In the genomic region with DNA sequence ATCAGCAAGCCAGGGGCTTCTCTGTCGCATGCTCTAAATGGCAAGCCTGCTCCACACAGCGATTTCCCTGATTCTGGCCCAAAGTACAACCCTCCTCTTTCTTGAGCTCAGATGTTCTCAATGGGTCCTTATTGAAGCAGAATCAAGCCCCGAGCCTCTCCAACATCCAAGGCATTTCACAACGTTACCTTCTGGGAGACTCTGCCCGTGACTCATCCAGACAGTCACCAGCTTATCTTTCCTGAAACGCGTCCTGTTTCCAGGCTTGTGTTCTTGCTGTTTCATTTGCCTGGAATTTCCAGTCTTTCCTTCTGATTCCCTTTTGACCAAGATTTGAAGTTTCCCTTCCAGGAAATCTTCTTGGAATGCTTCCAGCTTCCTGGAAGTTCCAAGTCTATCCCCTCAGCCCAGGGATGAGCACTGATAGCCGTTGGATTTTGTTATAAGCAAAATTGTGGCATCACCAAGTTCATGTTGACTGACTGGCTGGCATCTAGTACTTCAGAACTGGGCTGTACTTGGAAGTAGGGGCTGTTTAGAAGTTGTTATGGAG, we compare ENCODE assay signal across 8 mouse cellular contexts. TPM values are rescaled to one million over a fixed set of nuclear protein-coding genes. Genes with fewer than 3 reads are reported as not detected.
DNase-seq lines count a peak whose midpoint lies in the region; ATAC-seq lines count a peak whose summit lies in the region.

No protein-coding gene starts in this region.

- peak; percentile 38 for DNase-seq in kidney, adult 9 months
- no peak for DNase-seq in kidney, postnatal 10 days
- peak; percentile 43 for DNase-seq in adrenal gland, postnatal 25 days
- no peak for DNase-seq in liver, embryonic 11.5 days (ENCODE audit: low spot score)
- no peak for DNase-seq in gastrocnemius, postnatal 25 days
- no peak for DNase-seq in adipocyte (ENCODE audit: low spot score)

- H3K4me3 ChIP-seq in heart, embryonic 13.5 days, result peak overlapping the region; percentile 49
- peak overlapping the region; percentile 46 for H3K4me3 ChIP-seq in liver, embryonic 11.5 days (ENCODE audit: low read depth, low read length)
- H3K4me3 ChIP-seq in stomach, embryonic 16.5 days (replicated peaks; ENCODE audit: low read length), result peak overlapping the region; percentile 47

- ATAC-seq in heart, embryonic 13.5 days (ENCODE audit: extremely low read depth, insufficient number of reproducible peaks, low FRiP score, low TSS enrichment), result no peak
- ATAC-seq in liver, embryonic 11.5 days (replicated peaks; ENCODE audit: low FRiP score), result no peak
- ATAC-seq in stomach, embryonic 16.5 days (ENCODE audit: insufficient read depth, low FRiP score), result no peak

- peak overlapping the region; percentile 71 for H3K4me2 ChIP-seq in heart, embryonic 13.5 days
- peak overlapping the region; percentile 75 for H3K4me2 ChIP-seq in liver, embryonic 11.5 days
- H3K4me2 ChIP-seq in stomach, embryonic 16.5 days (ENCODE audit: low read depth, low read length), result peak overlapping the region; percentile 62

- H3K27ac ChIP-seq in heart, embryonic 13.5 days (replicated peaks), result peak overlapping the region; percentile 88
- H3K27ac ChIP-seq in liver, embryonic 11.5 days (ENCODE audit: low read depth, low read length), result peak overlapping the region; percentile 92
- peak overlapping the region; percentile 63; the same call in 1 of the 2 replicates for H3K27ac ChIP-seq in stomach, embryonic 16.5 days (ENCODE audit: low read length)

- no peaks in the 10 kb centered on the region for H3K36me3 ChIP-seq in heart, embryonic 13.5 days
- no peaks in the 10 kb centered on the region for H3K36me3 ChIP-seq in liver, embryonic 11.5 days (ENCODE audit: control insufficient read depth, insufficient read depth, low read length)
- H3K36me3 ChIP-seq in stomach, embryonic 16.5 days (ENCODE audit: control insufficient read depth, insufficient read depth, low read length), result no peaks in the 10 kb centered on the region

- H3K27me3 ChIP-seq in heart, embryonic 13.5 days (replicated peaks), result no peaks in the 10 kb centered on the region
- H3K27me3 ChIP-seq in liver, embryonic 11.5 days (replicated peaks; ENCODE audit: control insufficient read depth, insufficient read depth, low read length), result no peaks in the 10 kb centered on the region
- H3K27me3 ChIP-seq in stomach, embryonic 16.5 days (ENCODE audit: control insufficient read depth, insufficient read depth, low read length), result no peaks in the 10 kb centered on the region

- no peaks in the 10 kb centered on the region for H3K9me3 ChIP-seq in heart, embryonic 13.5 days
- no peaks in the 10 kb centered on the region for H3K9me3 ChIP-seq in liver, embryonic 11.5 days (ENCODE audit: control insufficient read depth, low read length)
- H3K9me3 ChIP-seq in stomach, embryonic 16.5 days (replicated peaks; ENCODE audit: control insufficient read depth, low read length), result no peaks in the 10 kb centered on the region

- H3K4me1 ChIP-seq in heart, embryonic 13.5 days, result peaks cover 92% of the 10 kb centered on the region
- peaks cover 71% of the 10 kb centered on the region for H3K4me1 ChIP-seq in liver, embryonic 11.5 days (replicated peaks; ENCODE audit: control insufficient read depth, insufficient read depth, low read length)
- H3K4me1 ChIP-seq in stomach, embryonic 16.5 days (ENCODE audit: control insufficient read depth, insufficient read depth, low read length), result peaks cover 13% of the 10 kb centered on the region

- peak overlapping the region; percentile 75 for H3K9ac ChIP-seq in heart, embryonic 13.5 days
- peak overlapping the region; percentile 69 for H3K9ac ChIP-seq in liver, embryonic 11.5 days (ENCODE audit: low read depth, low read length)
- H3K9ac ChIP-seq in stomach, embryonic 16.5 days (ENCODE audit: low read length), result peak overlapping the region; percentile 65; the same call in 1 of the 2 replicates

- WGBS in heart, embryonic 13.5 days, result 10% methylated on average over 8 of the region's 8 CpGs
- WGBS in liver, embryonic 11.5 days, result 12% methylated on average over 8 of the region's 8 CpGs
- 29% methylated on average over 8 of the region's 8 CpGs for whole genome bisulfite sequencing in stomach, embryonic 16.5 days

RNA-seq across cellular contexts. Expression of gene Smad6, which starts 28.7 kb away (rescaled TPM):
- total RNA-seq in adrenal gland, postnatal 25 days (2021), result 12.9 and 13.6 TPM in 2 replicates
- 18.5 and 19.3 TPM in 2 replicates for polyA plus RNA-seq in heart, embryonic 13.5 days (2015; fragmentation: Nextera tagmentation; extraction: Ambion mirVana)
- 10.1 and 11.1 TPM in 2 replicates for polyA plus RNA-seq in liver, embryonic 11.5 days (2014; fragmentation: Nextera tagmentation; extraction: Ambion mirVana)
- polyA plus RNA-seq in stomach, embryonic 16.5 days (2015; fragmentation: Nextera tagmentation; extraction: Ambion mirVana), result 3.0 and 3.3 TPM in 2 replicates
- 1 to 10 TPM; 2.8 to 5.2 TPM for total RNA-seq in gastrocnemius, postnatal 25 days (2021)

Comparison
In these comparisons a context has a peak if more than half of its experiments do, and no peak if none do; other contexts are left out.
1. DNase-seq: peak in kidney, adult 9 months (single experiment) and adrenal gland, postnatal 25 days (single experiment); none in kidney, postnatal 10 days (single experiment), liver, embryonic 11.5 days (single experiment), gastrocnemius, postnatal 25 days (single experiment) and adipocyte (single experiment).
2. Peak in every context shown above with its lines, with median percentiles within 50 percentile points of each other: H3K27ac ChIP-seq, H3K4me2 ChIP-seq, H3K4me3 ChIP-seq and H3K9ac ChIP-seq.